Mouse (Mus musculus): ENCODE data around the gene Cd24a. TPM values are rescaled to one million over a fixed set of nuclear protein-coding genes. Genes with fewer than 3 reads are reported as not detected.

The Cd24a gene
- total RNA-seq, 2 experiments from 2014 or later, result 14.6 to 22.6 TPM

GRCm38 (mm10) chr10:43629216-43629615 lies 51.1 kb downstream of the Cd24a start:
- DNase-seq, result no peak

- DNase-seq, result no peak
These were observed 51.8 kb downstream of the Cd24a start for GRCm38 (mm10) chr10:43629857-43630256.

GRCm38 (mm10) chr10:43630634-43631033 lies 52.5 kb downstream of the Cd24a start:
- no peak for DNase-seq

GRCm38 (mm10) chr10:43631049-43631448 lies 53.0 kb downstream of the Cd24a start:
- DNase-seq, result no peak

- DNase-seq, result no peak
These were observed 53.7 kb downstream of the Cd24a start for GRCm38 (mm10) chr10:43631639-43632354.

GRCm38 (mm10) chr10:43633117-43633516 lies 55.0 kb downstream of the Cd24a start:
- DNase-seq, result no peak

Other genes starting within 250 kb of the Cd24a start
- gene Bend3, start 99.5 kb upstream of the Cd24a start, total RNA-seq (2021), result 10 to 100 TPM; 13.8 to 15.2 TPM
- 1 to 10 TPM; 5.8 to 6.4 TPM for gene Gm9803, start 54.2 kb upstream of the Cd24a start, total RNA-seq (2021)
- gene 1700021F05Rik, start 37.3 kb upstream of the Cd24a start, total RNA-seq (2021), result 10 to 100 TPM; 89.9 to 94.5 TPM